In genomic region chr3:36207520-36208264, GRCm38 (mm10) we compare ENCODE assay signal across 32 mouse cellular contexts. TPM values are rescaled to one million over a fixed set of nuclear protein-coding genes. Genes with fewer than 3 reads are reported as not detected.
DNase-seq lines count a peak whose midpoint lies in the region; ATAC-seq lines count a peak whose summit lies in the region.
"Had no signal": no experiment of that assay in that cellular context is flagged by ENCODE, and none has a peak within 500 bp of the region (broad histone marks: within the 10 kb centered on the region; RNA-seq: fewer than 3 reads in every experiment).

No protein-coding gene starts in this region.

- no peak overlapping the region for H3K27ac ChIP-seq in kidney, embryonic 14.5 days (ENCODE audit: low read depth, low read length)
- H3K27ac ChIP-seq: forebrain, embryonic 13.5 days; gastrocnemius, adult 2 months; hindbrain, embryonic 13.5 days; limb, embryonic 10.5 days; limb, embryonic 15.5 days; liver, embryonic 14.5 days; midbrain, embryonic 12.5 days; neural tube, embryonic 13.5 days had no signal

- intact Hi-C loops in heart, postnatal 10 days (cut with DNase I) = no loop called here

- no peak overlapping the region for H3K4me3 ChIP-seq in kidney, embryonic 14.5 days (ENCODE audit: low read length)
- H3K4me3 ChIP-seq: forebrain, embryonic 13.5 days; gastrocnemius, adult 2 months; hindbrain, embryonic 13.5 days; limb, embryonic 10.5 days; limb, embryonic 15.5 days; megakaryocyte, embryonic 14.5 days; midbrain, embryonic 12.5 days; neural tube, embryonic 13.5 days had no signal

- H3K4me2 ChIP-seq in kidney, embryonic 14.5 days (replicated peaks; ENCODE audit: low read depth, low read length) = no peak overlapping the region
- H3K4me2 ChIP-seq: forebrain, embryonic 13.5 days; heart, embryonic 11.5 days; hindbrain, embryonic 13.5 days; limb, embryonic 15.5 days; lung, embryonic 14.5 days; midbrain, embryonic 12.5 days; neural tube, embryonic 13.5 days had no signal

- peak; percentile 58; the same call in 1 of the 2 replicates for ATAC-seq in kidney, embryonic 14.5 days (ENCODE audit: low FRiP score, low TSS enrichment)
- ATAC-seq: forebrain, embryonic 13.5 days had no signal

- H3K4me1 ChIP-seq in kidney, embryonic 14.5 days (ENCODE audit: control insufficient read depth, insufficient read depth, low read length) = no peaks in the 10 kb centered on the region
- H3K4me1 ChIP-seq: hindbrain, embryonic 13.5 days; limb, embryonic 10.5 days; limb, embryonic 15.5 days; midbrain, embryonic 12.5 days; neural tube, embryonic 13.5 days had no signal

- DNase-seq in R1 (ENCODE audit: low read depth, low spot score) = peak; percentile 20
- DNase-seq in kidney, adult 11 months = peak; percentile 76
- DNase-seq in kidney, postnatal 14 days = peak; percentile 40
- no peak for DNase-seq in urinary bladder, postnatal 14 days (ENCODE audit: low spot score)
- no peak for DNase-seq in lung, postnatal 14 days
- DNase-seq in heart, postnatal 10 days = no peak
- DNase-seq: adrenal gland, postnatal 10 days; cerebellum, adult 11 months; cerebellum, adult 9-10 months; cerebellum, postnatal 36 days; gastrocnemius, adult 2 months; gastrocnemius, postnatal 36 days; heart, adult 18-20 months; heart, postnatal 4 days; lung, embryonic 14.5 days; lung, postnatal 4 days; thymus, postnatal 14 days had no signal

- WGBS in kidney, embryonic 14.5 days = 67% methylated on average over 19 of the region's 19 CpGs

- H3K36me3 ChIP-seq in kidney, embryonic 14.5 days (ENCODE audit: control insufficient read depth, insufficient read depth, low read length) = no peaks in the 10 kb centered on the region
- H3K36me3 ChIP-seq: hindbrain, embryonic 13.5 days; limb, embryonic 10.5 days; limb, embryonic 15.5 days; midbrain, embryonic 12.5 days; neural tube, embryonic 13.5 days had no signal

- H3K9ac ChIP-seq in kidney, embryonic 14.5 days (ENCODE audit: low read depth, low read length) = no peak overlapping the region
- H3K9ac ChIP-seq: forebrain, embryonic 13.5 days; hindbrain, embryonic 13.5 days; limb, embryonic 15.5 days; liver, embryonic 14.5 days; lung, embryonic 14.5 days; midbrain, embryonic 12.5 days; neural tube, embryonic 13.5 days had no signal

- no peaks in the 10 kb centered on the region for H3K27me3 ChIP-seq in kidney, embryonic 14.5 days (ENCODE audit: control insufficient read depth, insufficient read depth, low read length)
- H3K27me3 ChIP-seq: CH12.LX; forebrain, embryonic 13.5 days; hindbrain, embryonic 13.5 days; limb, embryonic 15.5 days; midbrain, embryonic 12.5 days; neural tube, embryonic 13.5 days had no signal

- H3K9me3 ChIP-seq in kidney, embryonic 14.5 days (ENCODE audit: control insufficient read depth, low read length) = no peaks in the 10 kb centered on the region
- H3K9me3 ChIP-seq: forebrain, embryonic 13.5 days; hindbrain, embryonic 13.5 days; limb, embryonic 10.5 days; limb, embryonic 15.5 days; megakaryocyte, embryonic 14.5 days; midbrain, embryonic 12.5 days; neural tube, embryonic 13.5 days had no signal

RNA-seq across cellular contexts. Expression of gene Qrfpr, which starts 14.4 kb away (rescaled TPM):
- polyA plus RNA-seq in kidney, embryonic 14.5 days (2014; fragmentation: Nextera tagmentation; extraction: Ambion mirVana) = not detected in 2 replicates
- total RNA-seq in heart, postnatal 10 days (2021) = not detected
- total RNA-seq: adrenal gland, postnatal 10 days; CH12.LX; ES-E14; gastrocnemius, adult 2 months; gastrocnemius, postnatal 36 days; heart, adult 18-20 months; heart, postnatal 4 days had no signal
- polyA plus RNA-seq: C2C12; embryonic facial prominence, embryonic 11.5 days; liver, embryonic 14.5 days; midbrain, embryonic 12.5 days; stomach, embryonic 14.5 days had no signal

RNA-seq across cellular contexts. Expression of gene D3Ertd254e, which starts 56.9 kb away (rescaled TPM):
- polyA plus RNA-seq in kidney, embryonic 14.5 days (2014; fragmentation: Nextera tagmentation; extraction: Ambion mirVana) = 7.0 and 11.8 TPM in 2 replicates
- total RNA-seq in heart, postnatal 10 days (2021) = 1 to 10 TPM; 5.5 to 6.3 TPM

Comparison
In these comparisons a context has a peak if more than half of its experiments do, and no peak if none do; other contexts are left out.
1. DNase-seq: peak in R1 (single experiment), kidney, adult 11 months (single experiment) and kidney, postnatal 14 days (single experiment); none in urinary bladder, postnatal 14 days (single experiment), lung, postnatal 14 days (single experiment) and heart, postnatal 10 days (0 of 2).